Mouse (Mus musculus): ENCODE results near the gene Gm36028.

The Gm36028 gene

DNA sequence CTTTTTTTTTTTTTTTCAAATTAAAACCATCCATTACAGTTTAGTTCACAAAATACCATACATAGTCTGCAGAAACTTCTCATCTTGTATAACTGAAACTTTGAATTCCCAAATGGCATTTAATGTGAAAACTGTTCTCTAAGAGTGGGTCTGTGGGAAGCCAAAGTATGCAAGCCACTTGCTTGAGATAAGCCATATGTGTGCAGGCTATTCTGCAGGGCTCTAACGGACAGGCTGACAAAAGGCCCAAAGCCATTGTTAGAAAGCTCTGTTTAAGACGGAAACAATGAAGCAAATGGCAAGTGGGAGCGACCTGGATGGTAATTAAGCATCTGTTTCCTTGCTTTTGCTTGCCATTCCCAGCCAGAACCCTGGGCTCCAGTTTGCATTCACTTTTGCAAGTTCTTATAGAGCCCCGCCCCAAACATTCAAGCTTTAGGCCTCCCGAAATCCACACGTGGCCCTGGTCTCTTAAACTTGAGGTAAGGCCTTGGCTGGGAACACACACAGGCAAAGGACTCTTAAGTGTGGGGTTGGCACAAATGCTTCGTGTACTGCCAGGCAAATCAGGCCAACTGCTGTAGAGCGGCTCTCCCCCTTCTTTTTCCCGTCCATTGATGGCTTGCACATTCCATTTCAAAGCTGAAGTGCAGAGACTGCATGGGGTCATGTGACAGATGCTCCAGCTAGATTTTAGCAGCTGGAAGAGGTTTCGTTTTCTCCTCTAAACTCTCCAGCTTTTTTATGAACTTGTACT lies 51.9 kb downstream of the Gm36028 start:
- in situ Hi-C loops (cut with MboI), result no loop called here

- in situ Hi-C loops (cut with MboI), result no loop called here
Observed at GRCm38 (mm10) chr16:37807269-37807668, 53.7 kb downstream of the Gm36028 start.

DNA sequence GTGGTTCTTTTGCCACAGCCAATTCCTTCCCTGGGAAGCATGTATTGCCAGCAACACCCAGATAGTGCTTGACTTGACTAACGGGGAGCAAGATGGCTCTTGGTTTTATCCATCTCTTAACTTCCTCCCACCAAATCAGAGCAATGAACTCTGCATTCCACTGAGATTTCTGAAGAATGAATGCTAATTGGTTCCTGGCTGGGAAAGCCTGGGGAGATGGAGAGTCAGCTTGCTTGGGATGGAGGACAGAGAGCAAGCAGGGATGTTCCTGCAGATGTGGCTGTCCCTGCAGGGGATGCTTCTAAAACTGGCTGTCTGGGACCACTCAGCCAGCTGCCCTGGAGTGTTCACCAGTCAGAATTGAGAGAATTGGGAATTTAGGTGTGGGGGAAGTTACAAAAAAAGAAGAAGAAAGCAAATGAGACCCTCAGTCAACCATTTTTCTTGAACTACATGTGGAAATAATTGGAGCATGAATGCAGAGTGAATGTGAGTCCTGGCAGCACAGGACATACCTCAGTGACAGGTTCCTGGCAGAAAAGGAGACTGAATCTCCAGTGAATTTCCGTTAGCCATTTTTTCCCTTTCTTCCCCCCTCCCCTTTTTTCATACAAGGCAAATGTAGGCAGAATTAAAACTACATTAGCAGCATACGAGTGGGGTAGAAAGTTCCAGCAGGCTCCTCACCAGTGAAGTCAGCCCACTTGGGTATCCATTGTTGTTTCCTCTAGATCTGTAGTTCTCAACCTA lies 55.0 kb downstream of the Gm36028 start:
- in situ Hi-C loops (cut with MboI), result no loop called here

- in situ Hi-C loops (cut with MboI), result no loop called here
Observed at GRCm38 (mm10) chr16:37803387-37803950, 57.5 kb downstream of the Gm36028 start.

DNA sequence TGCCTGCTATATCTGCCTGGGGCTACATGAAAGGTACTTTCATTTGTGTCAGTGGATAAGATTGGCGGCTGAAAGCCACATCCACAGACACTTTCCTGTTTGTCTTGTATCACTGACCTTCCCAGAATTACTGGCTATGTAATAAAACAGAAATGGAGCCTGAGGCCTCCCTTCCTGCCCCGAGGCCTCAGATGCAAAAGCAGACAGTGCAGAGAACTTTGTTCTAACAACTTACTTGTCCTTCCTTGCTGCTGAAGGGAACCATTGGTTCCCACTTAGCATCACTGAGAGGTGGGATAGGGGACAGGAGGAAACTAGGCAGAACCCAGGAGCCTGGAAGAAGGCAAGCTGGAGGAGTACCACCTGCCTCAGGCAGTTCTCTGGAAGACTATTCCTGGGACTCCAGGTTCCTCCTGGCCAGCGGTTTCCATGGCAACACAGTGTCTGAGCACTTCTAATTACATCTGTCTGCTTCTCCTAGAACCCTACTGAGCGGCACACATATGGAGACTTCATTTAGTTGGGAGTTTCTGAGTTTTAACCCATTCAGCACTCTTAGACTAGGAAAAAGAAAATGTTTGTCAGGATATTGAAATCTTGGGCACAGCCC lies 58.2 kb downstream of the Gm36028 start:
- in situ Hi-C loops (cut with MboI), result no loop called here

- in situ Hi-C loops (cut with MboI), result no loop called here
Observed at GRCm38 (mm10) chr16:37801097-37801496, 59.8 kb downstream of the Gm36028 start.

Measured in mature B cell (primary cell).